Mouse (Mus musculus): ENCODE measurements around the gene Lclat1.

Gene Lclat1

GRCm38 (mm10) chr17:73092103-73093097 lies 15.4 kb upstream of the Lclat1 start:
- DNase-seq: no peak

- DNase-seq: no peak
Measured at GRCm38 (mm10) chr17:73095070-73095469, 12.7 kb upstream of the Lclat1 start.

GRCm38 (mm10) chr17:73095585-73095984 lies 12.2 kb upstream of the Lclat1 start:
- DNase-seq: no peak

GRCm38 (mm10) chr17:73096484-73096883 lies 11.3 kb upstream of the Lclat1 start:
- peak; percentile 67 for DNase-seq

GRCm38 (mm10) chr17:73098636-73099035 lies 9.1 kb upstream of the Lclat1 start:
- DNase-seq: no peak

GRCm38 (mm10) chr17:73100396-73100795 lies 7.4 kb upstream of the Lclat1 start:
- no peak for DNase-seq

GRCm38 (mm10) chr17:73102538-73102937 lies 5.2 kb upstream of the Lclat1 start:
- DNase-seq: no peak

- DNase-seq: no peak
Measured at GRCm38 (mm10) chr17:73108170-73108887, 544 bp downstream of the Lclat1 start.

GRCm38 (mm10) chr17:73108888-73109259 lies 1.1 kb downstream of the Lclat1 start:
- DNase-seq: no peak

- DNase-seq: no peak
Measured at GRCm38 (mm10) chr17:73112128-73112527, 4.3 kb downstream of the Lclat1 start.

- no peak for DNase-seq
Measured at GRCm38 (mm10) chr17:73112601-73113000, 4.8 kb downstream of the Lclat1 start.

- DNase-seq: no peak
Measured at GRCm38 (mm10) chr17:73113230-73113629, 5.4 kb downstream of the Lclat1 start.

- no peak for DNase-seq
Measured at GRCm38 (mm10) chr17:73118134-73118533, 10.3 kb downstream of the Lclat1 start.

- DNase-seq: no peak
Measured at GRCm38 (mm10) chr17:73118702-73119101, 10.9 kb downstream of the Lclat1 start.

GRCm38 (mm10) chr17:73119150-73119549 lies 11.4 kb downstream of the Lclat1 start:
- DNase-seq: no peak

GRCm38 (mm10) chr17:73120545-73120944 lies 12.8 kb downstream of the Lclat1 start:
- DNase-seq: no peak

GRCm38 (mm10) chr17:73121726-73122125 lies 13.9 kb downstream of the Lclat1 start:
- DNase-seq: no peak

- DNase-seq: no peak
Measured at GRCm38 (mm10) chr17:73126349-73126748, 18.6 kb downstream of the Lclat1 start.

GRCm38 (mm10) chr17:73126903-73127302 lies 19.1 kb downstream of the Lclat1 start:
- peak; percentile 28 for DNase-seq

GRCm38 (mm10) chr17:73136562-73137484 lies 29.0 kb downstream of the Lclat1 start:
- DNase-seq: no peak

- DNase-seq: no peak
Measured at GRCm38 (mm10) chr17:73138217-73138616, 30.4 kb downstream of the Lclat1 start.

- no peak for DNase-seq
Measured at GRCm38 (mm10) chr17:73142029-73142428, 34.2 kb downstream of the Lclat1 start.

GRCm38 (mm10) chr17:73142445-73142844 lies 34.7 kb downstream of the Lclat1 start:
- no peak for DNase-seq

Data from lung, postnatal 14 days (tissue).